Mouse (Mus musculus) liver, embryonic 14.5 days (tissue): ENCODE data around the gene Ntm. TPM values are rescaled to one million over a fixed set of nuclear protein-coding genes. Genes with fewer than 3 reads are reported as not detected.

ENCODE experiments used
- ATAC-seq: fragments of 200-750 bp; cut with Nextera tagmentation; 2 replicates; pipeline ENCODE4 v1.8.0; 2017; ENCODE audit warnings: moderate number of reproducible peaks, mild to moderate bottlenecking, moderate library complexity; ENCODE audit not compliant: insufficient read depth
- DNase-seq, 3 experiments: peaks; one replicate each; pipeline ENCODE4 v3.0.0-alpha.2; 2012 to 2013; ENCODE audit warnings: low read depth in 3 of 3, low spot score in 3 of 3
- H3K27ac ChIP-seq: fragments of 300-500 bp; sonication (generic); 2 replicates; pipeline ENCODE4 v1.5.1; 2014; ENCODE audit warnings: moderate library complexity, mild to moderate bottlenecking, control low read depth, inconsistent platforms
- H3K27me3 ChIP-seq: fragments of 300-500 bp; sonication (generic); 2 replicates; pipeline ENCODE4 v1.6.1; 2014; ENCODE audit warnings: mild to moderate bottlenecking, low read length, moderate library complexity; ENCODE audit not compliant: control insufficient read depth, insufficient read depth
- H3K36me3 ChIP-seq: fragments of 300-500 bp; sonication (generic); replicated peaks from 2 replicates; pipeline ENCODE4 v1.6.1; 2014; ENCODE audit warnings: low read depth; ENCODE audit not compliant: control insufficient read depth, insufficient read depth
- H3K4me1 ChIP-seq, 2 experiments: fragments of 200-500 bp in 1 of 2; fragments of 300-500 bp in 1 of 2; sonication (generic) in 1 of 2; replicated peaks; 2 replicates each; pipeline ENCODE4 v1.6.1; 2012 to 2014; ENCODE audit warnings: antibody characterized with exemption in 1 of 2, inconsistent platforms in 1 of 2, low read length in 1 of 2; ENCODE audit not compliant: control insufficient read depth in 2 of 2, insufficient read depth in 2 of 2
- H3K4me2 ChIP-seq: fragments of 300-500 bp; sonication (generic); 2 replicates; pipeline ENCODE4 v1.6.1; 2014; ENCODE audit warnings: low read depth, mild to moderate bottlenecking, control low read depth, moderate library complexity
- H3K4me3 ChIP-seq, 2 experiments: fragments of 200-500 bp in 1 of 2; fragments of 300-500 bp in 1 of 2; sonication (generic) in 1 of 2; 2 replicates each; pipeline ENCODE4 v1.5.1; 2012 to 2014; ENCODE audit warnings: low read depth in 2 of 2, low read length in 2 of 2, mild to moderate bottlenecking in 2 of 2, control low read depth in 1 of 2, inconsistent platforms in 1 of 2, moderate library complexity in 1 of 2; ENCODE audit not compliant: insufficient read depth in 1 of 2
- H3K9ac ChIP-seq: fragments of 300-500 bp; sonication (generic); replicated peaks from 2 replicates; pipeline ENCODE4 v1.6.1; 2014; ENCODE audit warnings: mild to moderate bottlenecking, control low read depth, moderate library complexity
- H3K9me3 ChIP-seq: fragments of 300-500 bp; sonication (generic); 2 replicates; pipeline ENCODE4 v1.6.1; 2016; ENCODE audit warnings: low read length, mixed read lengths; ENCODE audit not compliant: control insufficient read depth
- CTCF ChIP-seq: IDR thresholded peaks from 2 replicates; pipeline ENCODE4 v1.5.1; 2016; ENCODE audit warnings: antibody characterized with exemption, low read depth, control low read depth
- EP300 ChIP-seq: IDR thresholded peaks from 2 replicates; pipeline ENCODE4 v1.6.1; 2016; ENCODE audit warnings: antibody characterized with exemption, low read depth
- WGBS: fragments of 180-500 bp; shearing (Covaris S2); extraction: QIAGEN DNeasy Blood & Tissue Kit; methylation state at CpG from one replicate; pipeline ENCODE4 v1.1.7; 2014; ENCODE audit not compliant: insufficient replicate concordance; 5-methylcytosine and 5-hydroxymethylcytosine counted together
- polyA plus RNA-seq, 2 experiments: library from polyadenylated mRNA; depleted of rRNA in 1 of 2; stranded (reverse) in 1 of 2; unstranded in 1 of 2; fragments of >200 nt; fragmentation: Nextera tagmentation in 1 of 2; extraction: Ambion mirVana in 1 of 2; gene quantifications; 2 replicates each; pipeline versions ENCODE4 v1.2.1 to v1.2.3; 2012 to 2014

Gene Ntm
- polyA plus RNA-seq, 2 experiments = 0.21 to 0.30 TPM

- H3K9ac ChIP-seq = no peak overlapping the region
- ATAC-seq = no peak
- TF ChIP-seq EP300 (no peak), CTCF (no peak)
- no peaks in the 10 kb centered on the region for H3K4me1 ChIP-seq
- no peak overlapping the region for H3K4me2 ChIP-seq
- H3K27ac ChIP-seq = no peak overlapping the region
- H3K9me3 ChIP-seq = no peaks in the 10 kb centered on the region
- no peaks in the 10 kb centered on the region for H3K36me3 ChIP-seq
- DNase-seq = no peak
- H3K4me3 ChIP-seq = no peak overlapping the region
- WGBS = 58% methylated on average over 2 of the region's 2 CpGs
- no peaks in the 10 kb centered on the region for H3K27me3 ChIP-seq
These were observed 480.7 kb downstream of the Ntm start for GRCm38 (mm10) chr9:29482272-29482671.

DNA sequence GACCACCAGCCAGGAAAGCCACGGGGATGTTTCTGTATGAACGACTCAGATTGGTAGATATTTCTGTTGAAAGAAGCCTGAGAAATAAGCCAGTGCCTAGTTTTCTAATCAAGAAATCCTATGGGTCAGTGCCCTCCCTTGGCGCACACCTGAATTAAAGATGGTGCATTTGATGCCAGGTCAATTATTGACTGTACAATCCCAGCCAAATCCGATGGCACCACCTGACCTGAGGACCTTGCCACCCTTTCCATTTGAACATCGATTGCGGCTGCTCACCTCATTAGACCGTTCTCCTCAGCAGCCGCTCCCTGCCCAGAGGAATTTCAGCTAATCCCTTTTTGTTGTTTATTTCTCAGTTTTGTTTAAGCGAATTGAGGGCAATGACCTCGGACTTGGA, 483.9 kb downstream of the Ntm start:
- no peak overlapping the region for H3K27ac ChIP-seq
- no peaks in the 10 kb centered on the region for H3K9me3 ChIP-seq
- DNase-seq (no peak), ATAC-seq (no peak)
- WGBS = 61% methylated on average over 10 of the region's 10 CpGs
- H3K4me2 ChIP-seq = no peak overlapping the region
- H3K4me3 ChIP-seq = no peak overlapping the region
- no peak for TF ChIP-seq EP300
- no peak for TF ChIP-seq CTCF
- no peaks in the 10 kb centered on the region for H3K36me3 ChIP-seq
- H3K4me1 ChIP-seq = no peaks in the 10 kb centered on the region
- no peaks in the 10 kb centered on the region for H3K27me3 ChIP-seq
- no peak overlapping the region for H3K9ac ChIP-seq

DNA sequence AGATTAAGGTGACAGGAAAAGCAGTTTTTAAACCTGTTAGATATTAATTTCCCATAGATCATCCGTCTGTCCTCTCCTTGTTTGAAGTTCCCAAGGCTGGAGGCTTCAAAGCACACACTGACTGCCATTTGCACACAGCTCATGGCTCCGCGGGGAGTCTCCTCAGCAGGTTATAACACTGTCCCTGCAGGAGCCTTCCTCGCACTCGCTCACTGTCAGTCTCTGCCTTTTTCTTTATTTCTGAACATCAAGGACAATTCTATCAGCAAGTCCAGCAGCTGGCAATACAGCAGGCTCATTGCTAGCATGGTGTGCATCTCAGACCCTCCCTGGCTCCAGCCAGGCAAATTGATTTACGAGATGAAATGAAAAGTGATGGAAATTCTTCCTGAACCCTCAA, 485.7 kb downstream of the Ntm start:
- DNase-seq (no peak), ATAC-seq (no peak)
- Histone ChIP-seq H3K27ac (no peak overlapping the region), H3K27me3 (no peaks in the 10 kb centered on the region), H3K4me1 (no peaks in the 10 kb centered on the region), H3K4me2 (no peak overlapping the region), H3K4me3 (no peak overlapping the region), H3K9ac (no peak overlapping the region), H3K9me3 (no peaks in the 10 kb centered on the region), H3K36me3 (no peaks in the 10 kb centered on the region)
- 30% methylated on average over 6 of the region's 6 CpGs for WGBS
- TF ChIP-seq CTCF (no peak), EP300 (no peak)

DNA sequence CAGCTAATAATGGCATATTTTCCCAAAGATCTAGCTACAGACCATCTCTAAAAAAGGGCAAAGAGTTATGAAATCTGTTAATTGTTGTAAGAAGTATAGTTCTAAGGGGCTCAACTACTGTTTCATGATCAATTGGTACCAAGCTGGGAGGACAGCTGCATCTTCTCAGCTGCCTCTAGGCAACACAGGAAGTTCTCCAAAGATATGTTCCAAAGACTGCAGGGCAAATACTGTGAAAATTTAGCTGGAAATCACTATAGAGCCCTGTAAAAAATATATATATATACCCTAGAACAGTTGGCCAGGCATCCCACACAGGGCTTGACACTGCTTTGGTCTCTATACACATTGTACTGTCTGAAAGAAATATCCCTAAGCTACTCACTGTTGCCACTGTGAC, 489.5 kb downstream of the Ntm start:
- Histone ChIP-seq H3K27me3 (no peaks in the 10 kb centered on the region), H3K9ac (no peak overlapping the region), H3K4me3 (no peak overlapping the region), H3K4me1 (no peaks in the 10 kb centered on the region), H3K27ac (no peak overlapping the region), H3K36me3 (no peaks in the 10 kb centered on the region), H3K4me2 (no peak overlapping the region), H3K9me3 (no peaks in the 10 kb centered on the region)
- TF ChIP-seq CTCF = no peak
- no peak for TF ChIP-seq EP300
- DNase-seq = no peak
- no peak for ATAC-seq

- no peaks in the 10 kb centered on the region for H3K4me1 ChIP-seq
- WGBS = 41% methylated on average over 4 of the region's 4 CpGs
- TF ChIP-seq EP300 (no peak), CTCF (no peak)
- H3K9me3 ChIP-seq = no peaks in the 10 kb centered on the region
- H3K4me3 ChIP-seq = no peak overlapping the region
- H3K9ac ChIP-seq = no peak overlapping the region
- H3K36me3 ChIP-seq = no peaks in the 10 kb centered on the region
- no peak overlapping the region for H3K27ac ChIP-seq
- H3K27me3 ChIP-seq = no peaks in the 10 kb centered on the region
- H3K4me2 ChIP-seq = no peak overlapping the region
- no peak for ATAC-seq
- no peak for DNase-seq
These were observed 490.7 kb downstream of the Ntm start for GRCm38 (mm10) chr9:29472226-29472625.

GRCm38 (mm10) chr9:29464756-29465155, 498.2 kb downstream of the Ntm start:
- no peak overlapping the region for H3K9ac ChIP-seq
- no peaks in the 10 kb centered on the region for H3K9me3 ChIP-seq
- no peaks in the 10 kb centered on the region for H3K36me3 ChIP-seq
- H3K27me3 ChIP-seq = no peaks in the 10 kb centered on the region
- DNase-seq (no peak), ATAC-seq (no peak)
- TF ChIP-seq CTCF = no peak
- no peak for TF ChIP-seq EP300
- no peak overlapping the region for H3K4me2 ChIP-seq
- no peak overlapping the region for H3K27ac ChIP-seq
- WGBS = 47% methylated on average over 4 of the region's 4 CpGs
- no peak overlapping the region for H3K4me3 ChIP-seq
- H3K4me1 ChIP-seq = no peaks in the 10 kb centered on the region
